Mouse (Mus musculus) urinary bladder, postnatal 25 days (tissue): ENCODE measurements around the gene 2610002M06Rik.

Experiments
- DNase-seq: peaks from one replicate; pipeline ENCODE4 v3.0.0; 2022; ENCODE audit warnings: low spot score

2610002M06Rik gene

GRCm38 (mm10) chrX:107816218-107816554 is at the start of gene 2610002M06Rik:
2610002M06Rik (minus strand) TSS chrX:107816334.
- DNase-seq, result peak; percentile 73

DNA sequence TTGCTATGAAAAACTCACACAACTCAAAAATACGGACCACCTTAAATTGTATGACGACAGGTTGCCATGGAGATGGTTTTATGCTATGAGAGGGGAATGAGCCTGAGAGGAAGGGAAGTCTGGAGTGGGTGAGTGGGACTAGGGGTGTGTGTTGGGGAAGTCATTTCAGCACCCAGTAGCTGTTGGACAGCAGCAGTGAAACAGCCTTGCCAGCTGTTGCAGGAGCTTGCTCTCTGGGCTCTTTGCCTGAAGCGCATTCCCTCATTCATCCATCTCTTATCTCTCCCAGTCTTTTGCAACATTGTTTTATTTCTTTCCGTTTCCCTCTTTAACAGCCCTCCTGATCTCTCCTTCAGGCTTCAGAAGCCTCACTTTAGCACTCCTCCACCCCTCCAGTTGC is 42.0 kb upstream of the 2610002M06Rik start:
- no peak for DNase-seq

GRCm38 (mm10) chrX:107816726-107817125 is 592 bp upstream of the 2610002M06Rik start:
- DNase-seq, result no peak

GRCm38 (mm10) chrX:107815502-107816217 is 474 bp downstream of the 2610002M06Rik start:
- peak; percentile 8 for DNase-seq

- DNase-seq, result no peak
Measured at GRCm38 (mm10) chrX:107812120-107812519, 4.0 kb downstream of the 2610002M06Rik start.

DNA sequence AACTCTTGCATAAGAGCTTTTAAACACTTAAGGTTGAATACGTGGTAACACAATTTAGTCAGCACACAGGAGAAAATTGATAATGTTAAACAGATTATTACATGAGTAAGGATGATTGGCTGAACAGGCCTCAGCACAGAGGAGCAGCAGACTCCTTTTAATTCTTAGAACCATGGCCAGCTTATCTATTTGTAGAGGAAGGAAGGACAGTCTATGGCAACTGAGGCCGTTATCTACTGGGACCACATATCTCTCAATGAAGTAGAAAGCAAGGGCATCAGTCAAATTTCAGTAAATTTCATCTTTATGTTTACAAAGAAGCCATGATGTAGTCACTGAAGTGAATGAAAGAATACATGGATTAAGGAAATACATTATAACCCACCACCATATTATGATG is 19.2 kb downstream of the 2610002M06Rik start:
- DNase-seq, result no peak

DNA sequence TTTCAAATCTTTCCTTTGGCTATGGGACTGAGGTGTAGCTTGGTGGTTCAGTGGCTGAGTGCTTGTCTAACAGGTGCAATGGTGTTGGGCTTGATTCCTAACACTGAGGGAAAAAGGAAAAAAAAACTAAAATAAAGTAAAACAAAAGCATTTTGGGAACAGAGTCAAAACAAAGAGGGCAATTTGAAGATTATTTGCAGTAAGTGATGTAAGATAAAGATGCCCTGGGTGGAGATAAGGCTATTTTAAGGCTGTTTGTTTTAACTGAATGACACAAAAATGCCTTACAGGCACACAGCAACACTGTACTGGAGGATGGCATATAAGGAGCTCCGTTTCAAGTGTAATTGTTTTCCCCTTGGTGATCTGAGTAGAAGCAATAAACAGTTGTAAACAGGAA is 20.3 kb downstream of the 2610002M06Rik start:
- no peak for DNase-seq

DNA sequence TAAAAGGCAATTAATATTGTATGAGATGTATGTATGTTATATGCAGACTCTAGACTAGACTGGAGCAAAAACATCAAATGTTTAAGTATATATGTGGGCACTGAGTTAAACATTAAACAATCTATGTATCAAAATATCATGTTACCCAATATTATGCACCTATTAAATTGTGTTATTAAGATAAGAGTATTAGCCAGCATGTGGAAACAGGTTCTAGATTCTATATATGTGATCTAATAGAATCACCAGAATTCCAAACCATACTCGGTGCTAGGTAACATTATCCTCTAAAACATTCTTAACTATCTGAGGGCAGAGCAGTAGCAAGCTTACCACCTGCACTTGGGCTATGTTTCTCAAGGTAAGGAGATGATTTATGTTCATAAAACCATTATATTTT is 23.8 kb downstream of the 2610002M06Rik start, which contains the start of gene Tent5d:
Gene Tent5d (plus strand): TSS at position 301 of the 400 bp plus-strand sequence.
- no peak for DNase-seq

- no peak for DNase-seq
Measured at GRCm38 (mm10) chrX:107790750-107791493, 25.2 kb downstream of the 2610002M06Rik start.

- no peak for DNase-seq
Measured at GRCm38 (mm10) chrX:107790136-107790535, 26.0 kb downstream of the 2610002M06Rik start.

DNA sequence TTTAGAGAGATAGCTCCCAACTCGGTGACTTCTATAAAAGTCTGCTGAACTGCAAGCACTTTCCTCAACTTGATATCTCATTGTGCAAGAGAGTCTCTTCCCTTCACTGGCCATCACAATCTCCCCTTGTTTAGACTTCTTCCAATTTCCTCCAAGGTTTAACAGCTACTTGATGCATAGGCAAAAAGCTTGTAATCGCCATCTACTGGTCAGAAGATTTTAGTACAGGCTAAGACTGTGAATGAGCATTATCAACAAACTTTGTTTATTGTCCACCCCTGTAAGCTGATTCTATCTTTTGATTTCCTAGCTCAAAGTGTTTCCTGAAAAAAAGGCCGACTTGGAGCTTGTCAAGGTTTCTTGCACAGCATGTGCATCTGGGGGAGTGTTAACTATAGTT is 48.2 kb downstream of the 2610002M06Rik start:
- DNase-seq, result no peak
